Mouse (Mus musculus) heart, postnatal 10 days (tissue): Measurements from ENCODE around the gene Abcc3. TPM values are rescaled to one million over a fixed set of nuclear protein-coding genes. Genes with fewer than 3 reads are reported as not detected.

Experiments used
- DNase-seq, 2 experiments: peaks; one replicate each; pipeline ENCODE4 v3.0.0; 2021
- intact Hi-C: fragments of 180-260 bp; cut with DNase I; formaldehyde crosslinking; loops from one replicate; pipeline ENCODE4 v1.15.1; 2025
- total RNA-seq, 2 experiments: library from RNA; stranded (reverse); gene quantifications; 2 replicates each; pipeline ENCODE4 v1.2.3; 2021

Gene Abcc3
- total RNA-seq, 2 experiments from 2014 or later, result 2.8 TPM

DNA sequence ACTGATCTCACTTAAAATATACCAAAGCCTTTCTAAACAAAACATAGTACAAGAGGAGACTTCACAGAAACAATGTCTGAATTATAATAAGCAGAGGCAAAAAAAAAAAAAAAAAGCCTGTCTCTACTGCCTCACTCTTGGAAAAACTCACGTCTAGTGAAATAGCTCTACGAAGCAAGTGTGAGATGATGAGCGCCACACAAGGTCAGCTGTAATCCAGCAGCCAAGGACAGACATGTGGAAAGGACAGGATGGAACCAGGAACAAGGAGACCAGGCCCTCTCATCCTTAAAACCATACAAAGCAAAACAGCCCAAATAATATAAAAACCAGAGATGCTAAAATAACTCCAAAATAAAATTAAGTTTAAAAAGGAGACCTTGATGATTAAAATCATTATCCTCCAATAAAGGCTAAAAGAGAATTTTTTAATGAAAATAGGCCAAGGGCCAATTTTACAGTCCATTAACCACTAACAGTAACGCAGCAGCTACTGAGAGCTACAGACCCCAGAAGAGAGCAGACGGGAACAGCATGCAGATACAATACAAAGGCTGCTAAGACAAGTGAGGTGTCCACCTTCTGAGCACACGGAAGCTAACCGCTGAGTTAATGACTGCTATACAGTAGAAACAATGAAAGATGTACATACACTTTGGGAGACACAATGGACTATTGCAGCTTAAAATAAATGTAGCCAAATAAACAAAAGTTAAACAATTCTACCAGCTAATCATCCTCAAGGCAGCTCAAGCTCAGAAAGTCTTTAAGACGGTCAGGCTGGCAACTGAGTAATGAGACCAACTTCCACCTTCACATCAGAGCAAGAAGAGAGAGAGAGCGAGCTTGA, 97.6 kb downstream of the Abcc3 start:
- intact Hi-C loops, result no loop called here

More for the DNA sequence above, 97.6 kb downstream of the Abcc3 start:
- DNase-seq, result no peak

Other genes starting within 250 kb of the Abcc3 start
- 10 to 100 TPM; 67.4 to 81.0 TPM for gene Tob1, start 181.5 kb downstream of the Abcc3 start, total RNA-seq
- gene Wfikkn2, start 147.0 kb downstream of the Abcc3 start, total RNA-seq, result 1 to 10 TPM; 2.0 to 2.2 TPM
- not detected for gene Gm21885, start 111.1 kb downstream of the Abcc3 start, total RNA-seq
- gene Luc7l3, start 71.0 kb downstream of the Abcc3 start, total RNA-seq, result 10 to 100 TPM; 44.2 to 48.1 TPM
- gene Ankrd40, start 65.0 kb downstream of the Abcc3 start, total RNA-seq, result 100 to 1,000 TPM; 213 to 228 TPM
- gene Cacna1g, start 81.2 kb upstream of the Abcc3 start, total RNA-seq, result 10 to 100 TPM; 33.4 to 41.3 TPM
- gene Spata20, start 93.2 kb upstream of the Abcc3 start, total RNA-seq, result 1 to 10 TPM in 1 of 2 experiments, under 1 TPM in 1; 0.31 to 1.2 TPM
- gene Epn3, start 107.0 kb upstream of the Abcc3 start, total RNA-seq, result 10 to 100 TPM; 26.5 to 26.7 TPM
- gene Mycbpap, start 128.7 kb upstream of the Abcc3 start, total RNA-seq, result 1 to 10 TPM; 3.9 to 4.9 TPM
- gene Rsad1, start 156.3 kb upstream of the Abcc3 start, total RNA-seq, result 10 to 100 TPM in 1 of 2 experiments, 1 to 10 TPM in 1; 9.8 to 10.2 TPM
- under 1 TPM; 0.74 TPM for gene Chad, start 172.1 kb upstream of the Abcc3 start, total RNA-seq
- 10 to 100 TPM; 44.5 to 49.6 TPM for gene Acsf2, start 208.9 kb upstream of the Abcc3 start, total RNA-seq
- 10 to 100 TPM; 60.0 to 63.3 TPM for gene Lrrc59, start 236.8 kb upstream of the Abcc3 start, total RNA-seq